Mouse (Mus musculus): ENCODE results near the gene Trabd2b.

Gene Trabd2b

GRCm38 (mm10) chr4:114399821-114400220 lies 6.7 kb upstream of the Trabd2b start:
- CTCF ChIA-PET = no interaction called here

- CTCF ChIA-PET = no interaction called here
These were observed 4.4 kb upstream of the Trabd2b start for GRCm38 (mm10) chr4:114401993-114402731.

GRCm38 (mm10) chr4:114405682-114406354 lies 706 bp upstream of the Trabd2b start:
- CTCF ChIA-PET = no interaction called here

GRCm38 (mm10) chr4:114407516-114407915 lies 992 bp downstream of the Trabd2b start:
- CTCF ChIA-PET = no interaction called here

GRCm38 (mm10) chr4:114408298-114408697 lies 1.8 kb downstream of the Trabd2b start:
- CTCF ChIA-PET = interaction anchor here (0.6 kb wide), 1 partner anchor 33 kb away, joined by 3 read pairs; no protein-coding TSS in a partner anchor

GRCm38 (mm10) chr4:114408890-114409480 lies 2.5 kb downstream of the Trabd2b start:
- CTCF ChIA-PET = interaction anchor here (0.6 kb wide), 1 partner anchor 33 kb away, joined by 3 read pairs; no protein-coding TSS in a partner anchor

GRCm38 (mm10) chr4:114409511-114409910 lies 3.0 kb downstream of the Trabd2b start:
- CTCF ChIA-PET = no interaction called here

- CTCF ChIA-PET = no interaction called here
These were observed 3.5 kb downstream of the Trabd2b start for GRCm38 (mm10) chr4:114410026-114410425.

GRCm38 (mm10) chr4:114410443-114410842 lies 3.9 kb downstream of the Trabd2b start:
- CTCF ChIA-PET = no interaction called here

GRCm38 (mm10) chr4:114410958-114411661 lies 4.6 kb downstream of the Trabd2b start:
- CTCF ChIA-PET = interaction anchor here (0.7 kb wide), 1 partner anchor 62 kb away, joined by 3 read pairs; no protein-coding TSS in a partner anchor

- CTCF ChIA-PET = no interaction called here
These were observed 5.4 kb downstream of the Trabd2b start for GRCm38 (mm10) chr4:114411846-114412390.

- CTCF ChIA-PET = no interaction called here
These were observed 9.6 kb downstream of the Trabd2b start for GRCm38 (mm10) chr4:114415925-114416645.

- CTCF ChIA-PET = no interaction called here
These were observed 13.6 kb downstream of the Trabd2b start for GRCm38 (mm10) chr4:114420154-114420553.

- CTCF ChIA-PET = no interaction called here
These were observed 16.6 kb downstream of the Trabd2b start for GRCm38 (mm10) chr4:114423084-114423483.

- CTCF ChIA-PET = no interaction called here
These were observed 19.3 kb downstream of the Trabd2b start for GRCm38 (mm10) chr4:114425808-114426207.

- CTCF ChIA-PET = no interaction called here
These were observed 26.2 kb downstream of the Trabd2b start for GRCm38 (mm10) chr4:114432742-114433141.

- CTCF ChIA-PET = no interaction called here
These were observed 26.9 kb downstream of the Trabd2b start for GRCm38 (mm10) chr4:114433440-114433839.

GRCm38 (mm10) chr4:114434766-114435165 lies 28.2 kb downstream of the Trabd2b start:
- CTCF ChIA-PET = no interaction called here

- CTCF ChIA-PET = no interaction called here
These were observed 28.9 kb downstream of the Trabd2b start for GRCm38 (mm10) chr4:114435381-114435780.

- CTCF ChIA-PET = no interaction called here
These were observed 32.2 kb downstream of the Trabd2b start for GRCm38 (mm10) chr4:114438764-114439163.

GRCm38 (mm10) chr4:114442186-114442585 lies 35.7 kb downstream of the Trabd2b start:
- CTCF ChIA-PET = no interaction called here

Data from spleen, embryonic (tissue).